Mouse (Mus musculus): Measurements from ENCODE around the gene Grm3. TPM values are rescaled to one million over a fixed set of nuclear protein-coding genes. Genes with fewer than 3 reads are reported as not detected.

Grm3 gene
- polyA plus RNA-seq, 1 experiment: not detected

DNA sequence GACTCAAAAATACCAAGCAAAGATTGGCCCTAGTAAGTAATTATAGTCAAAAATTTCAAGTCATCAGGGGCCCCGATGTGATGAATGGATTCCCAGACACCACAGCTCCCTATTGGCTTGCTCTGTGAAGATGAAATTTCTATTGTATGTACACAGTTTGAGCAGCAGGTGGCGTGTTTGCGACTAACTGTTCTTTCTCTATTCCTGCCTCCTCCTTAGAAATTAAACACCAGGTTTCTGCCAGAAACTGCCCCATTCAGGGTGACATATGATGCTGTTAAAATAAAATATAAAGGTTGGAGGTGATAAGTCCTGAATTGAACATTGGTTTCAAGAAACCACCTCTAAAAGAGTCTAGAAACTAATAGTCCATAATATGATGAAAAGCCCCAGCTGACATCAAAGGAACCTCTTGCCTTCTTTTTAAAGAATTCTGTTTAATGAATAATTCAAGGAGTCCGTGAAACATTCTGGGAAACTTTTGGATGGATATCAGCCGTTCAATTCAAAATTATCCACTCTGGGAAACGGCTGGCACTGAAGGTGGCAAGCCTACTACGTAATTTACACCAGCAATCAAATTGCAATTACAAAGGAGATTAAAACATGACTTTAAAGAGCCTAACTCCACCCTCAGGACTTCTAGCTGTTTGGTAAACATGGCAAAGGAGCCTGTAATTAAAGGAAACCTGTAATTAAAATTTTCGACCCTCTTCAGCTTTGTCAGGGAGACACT lies 184.0 kb downstream of the Grm3 start:
- H3K9me3 ChIP-seq: no peaks in the 10 kb centered on the region
- no peaks in the 10 kb centered on the region for H3K36me3 ChIP-seq (replicated peaks; ENCODE audit: low read length)
- TF ChIP-seq FLI1 (IDR thresholded peaks at IDR 0.05; ENCODE audit: low read length) (no peak), GATA1 (IDR thresholded peaks at IDR 0.05; ENCODE audit: borderline replicate concordance, low read length) (no peak)
- H3K4me1 ChIP-seq: no peaks in the 10 kb centered on the region
- no peak overlapping the region for H3K4me3 ChIP-seq (replicated peaks)
- no peaks in the 10 kb centered on the region for H3K27me3 ChIP-seq (replicated peaks)

DNA sequence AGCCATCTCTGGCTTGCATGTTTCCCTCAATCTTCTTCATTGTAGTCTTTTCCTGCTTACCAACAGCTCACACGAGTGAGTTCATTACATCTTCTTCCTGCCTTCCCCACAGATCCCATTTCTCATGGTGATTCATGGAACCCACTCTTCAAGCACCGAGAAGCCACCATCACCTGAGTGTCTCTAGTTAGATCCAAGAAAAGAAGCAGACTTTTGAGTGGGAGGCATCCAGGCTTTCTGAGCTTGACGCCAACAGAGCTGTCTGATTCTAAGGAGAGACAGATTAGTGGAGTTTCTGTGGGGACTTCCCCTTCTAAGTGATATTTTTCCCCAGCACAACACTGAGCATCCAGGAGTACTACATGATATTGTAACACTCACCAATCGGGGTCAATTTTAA lies 199.5 kb downstream of the Grm3 start:
- Histone ChIP-seq H3K4me3 (replicated peaks) (no peak overlapping the region), H3K36me3 (replicated peaks; ENCODE audit: low read length) (no peaks in the 10 kb centered on the region), H3K27me3 (replicated peaks) (no peaks in the 10 kb centered on the region), H3K9me3 (no peaks in the 10 kb centered on the region), H3K4me1 (no peaks in the 10 kb centered on the region)
- TF ChIP-seq GATA1 (IDR thresholded peaks at IDR 0.05; ENCODE audit: borderline replicate concordance, low read length) (no peak), FLI1 (IDR thresholded peaks at IDR 0.05; ENCODE audit: low read length) (no peak)

DNA sequence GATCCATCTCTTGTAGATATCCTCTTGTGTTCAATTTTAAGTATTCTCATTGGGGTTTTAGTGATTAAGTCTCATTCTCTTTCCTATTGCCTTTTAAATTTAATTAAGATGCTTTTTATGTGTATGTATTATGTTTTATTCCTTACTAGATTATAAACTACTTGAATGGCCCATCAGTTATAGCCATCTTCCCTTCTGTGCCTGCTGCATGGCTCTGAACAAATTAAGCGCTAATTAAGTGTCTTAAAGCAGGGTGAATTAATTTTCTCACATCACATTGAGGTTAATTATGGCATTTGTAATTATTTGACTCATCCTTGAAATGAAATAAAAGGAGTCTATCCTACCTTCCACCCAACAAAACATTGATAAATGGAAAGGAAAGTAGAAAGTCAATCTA lies 213.9 kb downstream of the Grm3 start:
- H3K4me1 ChIP-seq: no peaks in the 10 kb centered on the region
- TF ChIP-seq GATA1 (IDR thresholded peaks at IDR 0.05; ENCODE audit: borderline replicate concordance, low read length): no peak
- TF ChIP-seq FLI1 (IDR thresholded peaks at IDR 0.05; ENCODE audit: low read length): no peak
- H3K9me3 ChIP-seq: 0 out of 2 replicates have a peak, but pooled peaks cover 5% of the 10 kb centered on the region
- H3K36me3 ChIP-seq (replicated peaks; ENCODE audit: low read length): no peaks in the 10 kb centered on the region
- no peak overlapping the region for H3K4me3 ChIP-seq (replicated peaks)
- H3K27me3 ChIP-seq (replicated peaks): no peaks in the 10 kb centered on the region

DNA sequence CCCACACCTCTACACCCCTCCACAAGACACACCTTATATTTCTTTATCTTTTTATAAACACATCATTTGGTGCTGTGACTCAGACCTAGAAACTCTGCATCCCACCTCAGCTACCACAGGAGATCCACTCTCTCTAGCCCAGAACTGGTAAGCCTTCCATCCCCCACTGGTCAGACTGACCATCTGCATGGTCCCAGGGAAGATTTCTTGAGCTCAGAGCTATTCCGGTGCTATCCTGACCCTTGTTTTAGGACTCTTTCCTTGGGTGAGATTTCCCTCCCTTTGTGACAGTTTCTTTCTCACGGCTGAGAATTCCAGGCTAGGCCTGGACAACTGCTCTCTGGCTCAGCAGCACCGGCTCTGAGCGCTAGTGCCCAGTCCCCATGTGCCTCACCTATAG lies 227.7 kb downstream of the Grm3 start:
- Histone ChIP-seq H3K9me3 (peaks cover 6% of the 10 kb centered on the region; the same call in 1 of the 2 replicates), H3K27me3 (replicated peaks) (no peaks in the 10 kb centered on the region), H3K4me1 (no peaks in the 10 kb centered on the region), H3K36me3 (replicated peaks; ENCODE audit: low read length) (no peaks in the 10 kb centered on the region), H3K4me3 (replicated peaks) (no peak overlapping the region)
- TF ChIP-seq FLI1 (IDR thresholded peaks at IDR 0.05; ENCODE audit: low read length): no peak
- TF ChIP-seq GATA1 (IDR thresholded peaks at IDR 0.05; ENCODE audit: borderline replicate concordance, low read length): no peak

- Histone ChIP-seq H3K9me3 (peaks cover 6% of the 10 kb centered on the region; the same call in 1 of the 2 replicates), H3K4me3 (replicated peaks) (no peak overlapping the region), H3K36me3 (replicated peaks; ENCODE audit: low read length) (no peaks in the 10 kb centered on the region), H3K4me1 (no peaks in the 10 kb centered on the region), H3K27me3 (replicated peaks) (no peaks in the 10 kb centered on the region)
- TF ChIP-seq GATA1 (IDR thresholded peaks at IDR 0.05; ENCODE audit: borderline replicate concordance, low read length) (no peak), FLI1 (IDR thresholded peaks at IDR 0.05; ENCODE audit: low read length) (no peak)
Observed at GRCm38 (mm10) chr5:9495456-9495855, 229.5 kb downstream of the Grm3 start.

- TF ChIP-seq GATA1 (IDR thresholded peaks at IDR 0.05; ENCODE audit: borderline replicate concordance, low read length) (no peak), FLI1 (IDR thresholded peaks at IDR 0.05; ENCODE audit: low read length) (no peak)
- Histone ChIP-seq H3K36me3 (replicated peaks; ENCODE audit: low read length) (no peaks in the 10 kb centered on the region), H3K27me3 (replicated peaks) (no peaks in the 10 kb centered on the region), H3K4me3 (replicated peaks) (no peak overlapping the region), H3K9me3 (no peaks in the 10 kb centered on the region), H3K4me1 (no peaks in the 10 kb centered on the region)
Observed at GRCm38 (mm10) chr5:9477587-9477986, 247.4 kb downstream of the Grm3 start.

DNA sequence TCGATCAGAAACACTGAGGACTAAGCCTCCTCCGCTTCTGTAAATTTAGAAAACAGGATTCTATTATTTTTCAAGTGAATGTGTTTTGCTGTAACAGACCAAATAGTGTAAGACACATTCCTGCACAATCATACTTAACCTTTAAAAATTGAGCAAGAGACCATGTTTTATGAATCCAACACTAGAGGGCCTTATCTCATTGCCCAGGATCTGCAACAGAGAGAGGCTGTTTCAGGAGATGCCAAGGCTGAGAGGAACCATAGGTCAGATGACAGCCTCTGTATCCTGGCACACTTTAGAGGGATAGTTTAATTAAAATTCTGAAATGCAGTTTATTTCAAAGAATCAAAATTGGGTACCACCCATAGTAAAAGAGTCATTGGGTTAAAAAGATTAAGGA lies 271.7 kb downstream of the Grm3 start:
- Histone ChIP-seq H3K27me3 (replicated peaks) (no peaks in the 10 kb centered on the region), H3K4me1 (no peaks in the 10 kb centered on the region), H3K9me3 (peaks cover 2% of the 10 kb centered on the region; the same call in 1 of the 2 replicates), H3K4me3 (replicated peaks) (no peak overlapping the region), H3K36me3 (replicated peaks; ENCODE audit: low read length) (no peaks in the 10 kb centered on the region)
- TF ChIP-seq GATA1 (IDR thresholded peaks at IDR 0.05; ENCODE audit: borderline replicate concordance, low read length): no peak
- no peak for TF ChIP-seq FLI1 (IDR thresholded peaks at IDR 0.05; ENCODE audit: low read length)

GRCm38 (mm10) chr5:9449570-9449969 lies 275.4 kb downstream of the Grm3 start:
- H3K9me3 ChIP-seq: peaks cover 2% of the 10 kb centered on the region; the same call in 1 of the 2 replicates
- no peak for TF ChIP-seq GATA1 (IDR thresholded peaks at IDR 0.05; ENCODE audit: borderline replicate concordance, low read length)
- TF ChIP-seq FLI1 (IDR thresholded peaks at IDR 0.05; ENCODE audit: low read length): no peak
- H3K4me3 ChIP-seq (replicated peaks): no peak overlapping the region
- no peaks in the 10 kb centered on the region for H3K4me1 ChIP-seq
- H3K36me3 ChIP-seq (replicated peaks; ENCODE audit: low read length): no peaks in the 10 kb centered on the region
- H3K27me3 ChIP-seq (replicated peaks): no peaks in the 10 kb centered on the region

GRCm38 (mm10) chr5:9448931-9449330 lies 276.0 kb downstream of the Grm3 start:
- TF ChIP-seq GATA1 (IDR thresholded peaks at IDR 0.05; ENCODE audit: borderline replicate concordance, low read length) (no peak), FLI1 (IDR thresholded peaks at IDR 0.05; ENCODE audit: low read length) (no peak)
- Histone ChIP-seq H3K4me1 (no peaks in the 10 kb centered on the region), H3K4me3 (replicated peaks) (no peak overlapping the region), H3K36me3 (replicated peaks; ENCODE audit: low read length) (no peaks in the 10 kb centered on the region), H3K27me3 (replicated peaks) (no peaks in the 10 kb centered on the region), H3K9me3 (peaks cover 2% of the 10 kb centered on the region; the same call in 1 of the 2 replicates)

- Histone ChIP-seq H3K4me3 (replicated peaks) (no peak overlapping the region), H3K27me3 (replicated peaks) (no peaks in the 10 kb centered on the region), H3K36me3 (replicated peaks; ENCODE audit: low read length) (no peaks in the 10 kb centered on the region), H3K4me1 (no peaks in the 10 kb centered on the region), H3K9me3 (no peaks in the 10 kb centered on the region)
- no peak for TF ChIP-seq FLI1 (IDR thresholded peaks at IDR 0.05; ENCODE audit: low read length)
Observed at GRCm38 (mm10) chr5:9446146-9446545, 278.8 kb downstream of the Grm3 start.
